Mouse (Mus musculus): ENCODE data around the gene Depdc1a. TPM values are rescaled to one million over a fixed set of nuclear protein-coding genes. Genes with fewer than 3 reads are reported as not detected.
"Not testable (repeated sequence)": the region's sequence is repeated elsewhere in the genome, so short reads cannot be mapped to it uniquely, and the experiment has no call there.

Depdc1a gene
- total RNA-seq (2012; rRNA removed): 16.2 and 17.9 TPM in 2 replicates

DNA sequence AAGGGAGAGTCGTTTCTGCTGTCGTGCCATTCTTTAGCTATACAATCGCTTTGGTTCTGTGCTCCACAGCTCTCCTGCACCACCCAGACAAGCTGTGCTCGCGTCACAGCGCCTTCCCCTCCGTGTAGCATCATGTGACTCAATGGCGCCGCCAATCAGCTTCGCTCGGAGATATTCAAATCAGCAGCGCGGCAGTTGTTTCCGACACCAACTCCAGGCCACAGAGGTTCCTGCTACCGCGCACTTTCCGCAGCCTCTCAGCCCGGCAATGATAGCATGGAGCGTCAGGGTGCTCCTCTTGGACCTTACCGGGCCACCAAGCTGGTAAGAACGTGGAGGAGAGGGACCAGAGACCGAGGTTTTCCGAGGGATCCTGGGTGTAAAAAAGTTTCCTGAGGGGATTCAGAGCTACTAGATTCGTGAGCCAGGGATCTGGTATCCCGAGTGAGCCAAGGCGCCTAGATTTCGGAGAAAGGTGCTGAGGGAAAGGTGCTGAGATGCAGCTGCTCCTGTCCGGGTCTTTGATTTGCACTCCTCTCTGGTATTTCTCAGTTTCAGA, at the start of gene Depdc1a:
Gene Depdc1a (plus strand): TSS at position 191 of the 559 bp plus-strand sequence.
- peak; percentile 89 for DNase-seq (ENCODE audit: low read depth, low spot score)
- Histone ChIP-seq H3K4me3 (ENCODE audit: insufficient read depth in 1 of 2, low read depth in 1 of 2, low read length in 2 of 2, poor library complexity in 1 of 2, severe bottlenecking in 1 of 2) (peak within 1 kb of the TSS; percentile 69 to 80), H3K4me1 (ENCODE audit: control insufficient read depth in 2 of 2, insufficient read depth in 2 of 2, low read length in 2 of 2, poor library complexity in 1 of 2) (no peaks in the 10 kb centered on the region), H3K36me3 (ENCODE audit: control insufficient read depth, insufficient read depth, low read length, poor library complexity, severe bottlenecking) (no peaks in the 10 kb centered on the region), H3K9me3 (ENCODE audit: control insufficient read depth, insufficient read depth, low read depth, low read length) (no peaks in the 10 kb centered on the region), H3K27ac (ENCODE audit: insufficient read depth, low read depth, low read length, poor library complexity, severe bottlenecking) (no peak within 1 kb of the TSS; the same call in 1 of the 2 replicates), H3K9ac (ENCODE audit: insufficient read depth, low read depth, low read length, poor library complexity, severe bottlenecking) (peak within 1 kb of the TSS; percentile 89)
- in situ Hi-C loops (cut with MboI; ENCODE audit: low sequenced_read_pairs in 2 of 2, unreplicated experiment in 2 of 2): no loop called here
- TF ChIP-seq HCFC1 (IDR thresholded peaks at IDR 0.05; ENCODE audit: borderline replicate concordance, insufficient read depth, low read length) (0 out of 2 replicates have a peak, but pooled peaks have one; percentile 17), CHD2 (IDR thresholded peaks at IDR 0.05; ENCODE audit: low read depth, low read length) (no peak), MAFK (IDR thresholded peaks at IDR 0.05; ENCODE audit: insufficient read depth, low read depth, low read length) (no peak), ZNF384 (IDR thresholded peaks at IDR 0.05; ENCODE audit: low read depth, low read length) (no peak), ZC3H11A (IDR thresholded peaks at IDR 0.05; ENCODE audit: borderline replicate concordance, low read depth, low read length) (no peak)

DNA sequence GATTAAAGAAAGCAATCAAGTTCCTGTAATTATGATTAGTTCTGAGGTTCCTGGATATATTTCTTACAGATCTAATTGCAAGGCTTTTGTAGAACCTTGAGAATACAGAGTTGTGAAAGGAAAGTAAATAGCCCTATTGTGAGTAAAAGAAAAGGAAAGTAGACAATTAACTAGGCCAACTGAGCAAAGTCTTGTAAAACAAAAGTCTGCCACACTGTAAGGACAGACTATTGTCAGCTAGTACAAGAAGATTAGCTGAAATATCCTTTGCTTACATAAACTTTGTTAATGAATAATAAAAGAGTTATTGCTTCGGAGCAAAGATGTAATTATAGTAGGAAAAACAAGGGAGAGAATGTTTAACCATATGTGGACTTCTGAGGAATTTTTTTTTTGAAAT, 25.2 kb upstream of the Depdc1a start:
- no peaks in the 10 kb centered on the region for H3K4me1 ChIP-seq (ENCODE audit: control insufficient read depth in 2 of 2, insufficient read depth in 2 of 2, low read length in 2 of 2, poor library complexity in 1 of 2)
- no peak for DNase-seq (ENCODE audit: low read depth, low spot score)
- no peaks in the 10 kb centered on the region for H3K36me3 ChIP-seq (ENCODE audit: control insufficient read depth, insufficient read depth, low read length, poor library complexity, severe bottlenecking)
- H3K27ac ChIP-seq (ENCODE audit: insufficient read depth, low read depth, low read length, poor library complexity, severe bottlenecking): no peak overlapping the region
- H3K4me3 ChIP-seq (ENCODE audit: insufficient read depth in 1 of 2, low read depth in 1 of 2, low read length in 2 of 2, poor library complexity in 1 of 2, severe bottlenecking in 1 of 2): no peak overlapping the region
- in situ Hi-C loops (cut with MboI; ENCODE audit: low sequenced_read_pairs in 2 of 2, unreplicated experiment in 2 of 2): no loop called here
- TF ChIP-seq ZC3H11A (IDR thresholded peaks at IDR 0.05; ENCODE audit: borderline replicate concordance, low read depth, low read length) (no peak), ZNF384 (IDR thresholded peaks at IDR 0.05; ENCODE audit: low read depth, low read length) (no peak), CHD2 (IDR thresholded peaks at IDR 0.05; ENCODE audit: low read depth, low read length) (no peak), MAFK (IDR thresholded peaks at IDR 0.05; ENCODE audit: insufficient read depth, low read depth, low read length) (no peak), HCFC1 (IDR thresholded peaks at IDR 0.05; ENCODE audit: borderline replicate concordance, insufficient read depth, low read length) (no peak)
- H3K9me3 ChIP-seq (ENCODE audit: control insufficient read depth, insufficient read depth, low read depth, low read length): no peaks in the 10 kb centered on the region
- no peak overlapping the region for H3K9ac ChIP-seq (ENCODE audit: insufficient read depth, low read depth, low read length, poor library complexity, severe bottlenecking)

DNA sequence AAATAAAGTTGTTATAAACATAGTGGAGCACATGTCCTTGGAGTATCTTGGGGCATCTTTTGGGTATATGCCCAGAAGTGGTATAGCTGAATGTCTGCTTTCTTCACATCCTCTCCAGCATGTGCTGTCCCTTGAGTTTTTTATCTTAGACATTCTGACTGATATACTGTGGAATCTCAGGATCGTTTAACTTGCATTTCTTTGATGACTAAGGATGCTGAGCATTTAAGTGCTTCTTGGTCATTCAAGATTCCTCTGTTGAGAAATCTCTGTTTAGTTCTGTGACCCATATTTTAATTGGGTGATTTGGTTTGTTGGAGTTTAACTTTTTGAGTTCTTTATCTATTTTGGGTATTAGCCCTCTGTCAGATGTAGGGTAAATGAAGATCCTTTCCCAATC, 19.8 kb upstream of the Depdc1a start:
- Histone ChIP-seq H3K4me3 (ENCODE audit: insufficient read depth in 1 of 2, low read depth in 1 of 2, low read length in 2 of 2, poor library complexity in 1 of 2, severe bottlenecking in 1 of 2) (no peak overlapping the region), H3K9ac (ENCODE audit: insufficient read depth, low read depth, low read length, poor library complexity, severe bottlenecking) (no peak overlapping the region), H3K4me1 (ENCODE audit: control insufficient read depth in 2 of 2, insufficient read depth in 2 of 2, low read length in 2 of 2, poor library complexity in 1 of 2) (no peaks in the 10 kb centered on the region), H3K27ac (ENCODE audit: insufficient read depth, low read depth, low read length, poor library complexity, severe bottlenecking) (no peak overlapping the region), H3K9me3 (ENCODE audit: control insufficient read depth, insufficient read depth, low read depth, low read length) (no peaks in the 10 kb centered on the region), H3K36me3 (ENCODE audit: control insufficient read depth, insufficient read depth, low read length, poor library complexity, severe bottlenecking) (no peaks in the 10 kb centered on the region)
- no peak for DNase-seq (ENCODE audit: low read depth, low spot score)
- TF ChIP-seq HCFC1 (IDR thresholded peaks at IDR 0.05; ENCODE audit: borderline replicate concordance, insufficient read depth, low read length) (no peak), MAFK (IDR thresholded peaks at IDR 0.05; ENCODE audit: insufficient read depth, low read depth, low read length) (no peak), ZNF384 (IDR thresholded peaks at IDR 0.05; ENCODE audit: low read depth, low read length) (no peak), ZC3H11A (IDR thresholded peaks at IDR 0.05; ENCODE audit: borderline replicate concordance, low read depth, low read length) (no peak), CHD2 (IDR thresholded peaks at IDR 0.05; ENCODE audit: low read depth, low read length) (no peak)
- in situ Hi-C loops (cut with MboI; ENCODE audit: low sequenced_read_pairs in 2 of 2, unreplicated experiment in 2 of 2): no loop called here

DNA sequence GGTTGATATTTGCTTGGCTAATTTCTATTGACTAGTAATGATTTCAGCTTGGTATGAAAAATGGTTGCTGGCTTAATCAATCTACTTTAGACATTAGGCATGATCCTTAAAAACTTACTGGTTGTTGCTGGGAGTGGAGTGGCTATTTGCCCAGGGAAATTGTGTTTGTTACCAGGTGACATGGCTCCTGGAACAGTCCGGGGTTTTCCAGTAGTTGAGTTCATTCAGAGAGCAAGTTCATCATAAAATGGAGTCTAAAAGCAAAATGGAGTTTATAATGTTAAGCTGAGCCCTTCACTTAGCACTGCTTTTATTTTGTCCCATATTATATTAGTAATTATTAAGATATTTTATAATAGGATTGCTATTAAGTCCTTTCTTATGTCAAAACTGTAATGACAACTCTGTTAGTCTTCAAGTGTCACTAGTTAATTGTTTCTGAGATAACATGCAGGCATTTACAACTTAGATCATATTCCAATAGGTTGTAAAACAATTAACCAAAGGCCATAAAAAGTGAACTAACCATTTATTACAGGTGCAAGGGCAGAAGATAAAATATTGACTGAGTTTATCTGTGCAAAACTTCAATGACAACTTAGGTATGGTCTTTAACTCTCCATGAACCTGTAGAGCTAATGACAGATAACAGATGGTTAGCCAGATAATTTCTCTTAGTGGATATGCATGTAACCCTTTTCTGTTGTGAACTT, 17.8 kb upstream of the Depdc1a start:
- Histone ChIP-seq H3K36me3 (ENCODE audit: control insufficient read depth, insufficient read depth, low read length, poor library complexity, severe bottlenecking) (no peaks in the 10 kb centered on the region), H3K4me3 (ENCODE audit: insufficient read depth in 1 of 2, low read depth in 1 of 2, low read length in 2 of 2, poor library complexity in 1 of 2, severe bottlenecking in 1 of 2) (no peak overlapping the region), H3K4me1 (ENCODE audit: control insufficient read depth in 2 of 2, insufficient read depth in 2 of 2, low read length in 2 of 2, poor library complexity in 1 of 2) (no peaks in the 10 kb centered on the region), H3K27ac (ENCODE audit: insufficient read depth, low read depth, low read length, poor library complexity, severe bottlenecking) (no peak overlapping the region), H3K9ac (ENCODE audit: insufficient read depth, low read depth, low read length, poor library complexity, severe bottlenecking) (no peak overlapping the region), H3K9me3 (ENCODE audit: control insufficient read depth, insufficient read depth, low read depth, low read length) (no peaks in the 10 kb centered on the region)
- in situ Hi-C loops (cut with MboI; ENCODE audit: low sequenced_read_pairs in 2 of 2, unreplicated experiment in 2 of 2): no loop called here
- no peak for DNase-seq (ENCODE audit: low read depth, low spot score)
- TF ChIP-seq CHD2 (IDR thresholded peaks at IDR 0.05; ENCODE audit: low read depth, low read length): no peak
- TF ChIP-seq MAFK (IDR thresholded peaks at IDR 0.05; ENCODE audit: insufficient read depth, low read depth, low read length): no peak
- no peak for TF ChIP-seq ZC3H11A (IDR thresholded peaks at IDR 0.05; ENCODE audit: borderline replicate concordance, low read depth, low read length)
- no peak for TF ChIP-seq HCFC1 (IDR thresholded peaks at IDR 0.05; ENCODE audit: borderline replicate concordance, insufficient read depth, low read length)
- no peak for TF ChIP-seq ZNF384 (IDR thresholded peaks at IDR 0.05; ENCODE audit: low read depth, low read length)

DNA sequence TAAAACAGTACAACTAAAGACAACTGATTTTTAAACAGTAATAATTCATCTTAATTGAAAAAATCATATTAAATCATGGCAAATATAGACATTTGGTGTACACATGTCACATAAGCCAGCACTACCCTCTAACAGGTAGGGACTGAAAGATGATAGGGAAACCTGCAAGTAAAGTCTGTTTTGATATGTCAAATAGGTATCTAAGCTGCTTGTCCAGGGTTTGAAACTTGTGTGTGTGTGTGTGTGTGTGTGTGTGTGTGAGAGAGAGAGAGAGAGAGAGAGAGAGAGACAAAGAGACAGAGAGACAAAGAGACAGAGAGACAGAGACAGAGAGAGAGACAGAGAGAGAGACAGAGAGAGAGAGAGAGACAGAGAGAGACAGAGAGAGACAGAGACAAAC, 524 bp upstream of the Depdc1a start:
- DNase-seq (ENCODE audit: low read depth, low spot score); H3K36me3 ChIP-seq (ENCODE audit: control insufficient read depth, insufficient read depth, low read length, poor library complexity, severe bottlenecking); in situ Hi-C loops (cut with MboI; ENCODE audit: low sequenced_read_pairs in 2 of 2, unreplicated experiment in 2 of 2); H3K4me1 ChIP-seq (ENCODE audit: control insufficient read depth in 2 of 2, insufficient read depth in 2 of 2, low read length in 2 of 2, poor library complexity in 1 of 2); H3K27ac ChIP-seq (ENCODE audit: insufficient read depth, low read depth, low read length, poor library complexity, severe bottlenecking); H3K9me3 ChIP-seq (ENCODE audit: control insufficient read depth, insufficient read depth, low read depth, low read length); H3K9ac ChIP-seq (ENCODE audit: insufficient read depth, low read depth, low read length, poor library complexity, severe bottlenecking): not testable (repeated sequence)
- H3K4me3 ChIP-seq (ENCODE audit: insufficient read depth in 1 of 2, low read depth in 1 of 2, low read length in 2 of 2, poor library complexity in 1 of 2, severe bottlenecking in 1 of 2): peak overlapping the region in 1 of 2 experiments; percentile 69; a peak in 3 of 4 replicates

Measured in ES-E14 (cell line).